Mouse (Mus musculus) MEL (cell line): ENCODE results near the gene Hspa12b. TPM values are rescaled to one million over a fixed set of nuclear protein-coding genes. Genes with fewer than 3 reads are reported as not detected.

ENCODE experiments used
- DNase-seq: peaks from one replicate; pipeline ENCODE4 v3.0.0; 2011; ENCODE audit warnings: low read depth, low spot score
- H3K27ac ChIP-seq: 2 replicates; pipeline ENCODE4 v1.5.1; 2012; ENCODE audit warnings: low read depth, mild to moderate bottlenecking, control low read depth, low read length, moderate library complexity; ENCODE audit not compliant: control insufficient read depth
- H3K27me3 ChIP-seq, 2 experiments: fragments of 150-350 bp in 1 of 2; sonication (generic) in 1 of 2; 2 replicates each; pipeline ENCODE4 v1.6.1; 2012; ENCODE audit warnings: low read length in 2 of 2, mild to moderate bottlenecking in 2 of 2, improper control_type of control experiment in 1 of 2, moderate library complexity in 1 of 2; ENCODE audit not compliant: insufficient read depth in 2 of 2, control insufficient read depth in 1 of 2
- H3K36me3 ChIP-seq, 2 experiments: 2 replicates each; pipeline ENCODE4 v1.6.1; 2012 to 2014; ENCODE audit warnings: low read length in 2 of 2, improper control_type of control experiment in 1 of 2, inconsistent platforms in 1 of 2, mild to moderate bottlenecking in 1 of 2; ENCODE audit not compliant: insufficient read depth in 2 of 2, control insufficient read depth in 1 of 2
- H3K4me1 ChIP-seq, 2 experiments: fragments of 150-350 bp in 1 of 2; sonication (generic) in 1 of 2; 2 replicates each; pipeline ENCODE4 v1.6.1; 2012; ENCODE audit warnings: low read length in 2 of 2, improper control_type of control experiment in 1 of 2, mild to moderate bottlenecking in 1 of 2; ENCODE audit not compliant: insufficient read depth in 2 of 2, control insufficient read depth in 1 of 2
- H3K4me3 ChIP-seq, 2 experiments: fragments of 150-350 bp in 1 of 2; sonication (generic) in 1 of 2; 2 replicates each; pipeline ENCODE4 v1.5.1; 2012; ENCODE audit warnings: low read depth in 2 of 2, low read length in 2 of 2, mild to moderate bottlenecking in 2 of 2, moderate library complexity in 2 of 2, control low read depth in 1 of 2, improper control_type of control experiment in 1 of 2; ENCODE audit not compliant: control insufficient read depth in 1 of 2, insufficient read depth in 1 of 2
- H3K79me2 ChIP-seq: 2 replicates; pipeline ENCODE4 v1.6.1; 2012; ENCODE audit warnings: mild to moderate bottlenecking, low read length, moderate library complexity; ENCODE audit not compliant: control insufficient read depth, poor library complexity, insufficient read depth
- H3K9ac ChIP-seq: 2 replicates; pipeline ENCODE4 v1.6.1; 2012; ENCODE audit warnings: low read depth, mild to moderate bottlenecking, control low read depth, low read length, moderate library complexity; ENCODE audit not compliant: control insufficient read depth, poor library complexity, severe bottlenecking
- H3K9me3 ChIP-seq: fragments of 150-350 bp; sonication (generic); replicated peaks from 2 replicates; pipeline ENCODE4 v1.6.1; 2012; ENCODE audit warnings: mild to moderate bottlenecking, low read length, improper control_type of control experiment, moderate library complexity; ENCODE audit not compliant: insufficient read depth
- BHLHE40 ChIP-seq: IDR thresholded peaks from 2 replicates; pipeline ENCODE4 v1.6.1; 2012; ENCODE audit warnings: low read depth, mild to moderate bottlenecking, inconsistent platforms, low read length, improper control_type of control experiment, borderline replicate concordance
- CHD1 ChIP-seq: IDR thresholded peaks from 2 replicates; pipeline ENCODE4 v1.6.1; 2012; ENCODE audit warnings: low read depth, mild to moderate bottlenecking, inconsistent platforms, low read length, improper control_type of control experiment
- E2F4 ChIP-seq: IDR thresholded peaks from 2 replicates; pipeline ENCODE4 v1.6.1; 2011; ENCODE audit warnings: low read depth, low read length, improper control_type of control experiment, borderline replicate concordance
- HCFC1 ChIP-seq: IDR thresholded peaks from 2 replicates; pipeline ENCODE4 v1.6.1; 2012; ENCODE audit warnings: low read depth, mild to moderate bottlenecking, inconsistent platforms, low read length, improper control_type of control experiment, moderate library complexity
- KAT2A ChIP-seq: conservative IDR thresholded peaks from 2 replicates; pipeline ENCODE4 v1.6.1; 2012; ENCODE audit warnings: low read depth, low read length, improper control_type of control experiment, inconsistent platforms
- MAFK ChIP-seq: IDR thresholded peaks from 2 replicates; pipeline ENCODE4 v1.6.1; 2011; ENCODE audit warnings: low read depth, mild to moderate bottlenecking, low read length, improper control_type of control experiment, borderline replicate concordance
- MAX ChIP-seq: IDR thresholded peaks from 2 replicates; pipeline ENCODE4 v1.6.1; 2011; ENCODE audit warnings: low read length, improper control_type of control experiment
- MAZ ChIP-seq: IDR thresholded peaks from 2 replicates; pipeline ENCODE4 v1.6.1; 2012; ENCODE audit warnings: low read depth, mild to moderate bottlenecking, inconsistent platforms, low read length, improper control_type of control experiment
- MEF2A ChIP-seq: IDR thresholded peaks from 2 replicates; pipeline ENCODE4 v1.6.1; 2014; ENCODE audit warnings: low read depth, mild to moderate bottlenecking, inconsistent platforms, low read length, improper control_type of control experiment; ENCODE audit not compliant: poor library complexity, insufficient replicate concordance, severe bottlenecking; ENCODE audit errors: extremely low read depth
- MYC ChIP-seq: IDR thresholded peaks from 2 replicates; pipeline ENCODE4 v1.6.1; 2011; ENCODE audit warnings: low read depth, mild to moderate bottlenecking, low read length, improper control_type of control experiment, moderate library complexity
- NRF1 ChIP-seq: IDR thresholded peaks from 2 replicates; pipeline ENCODE4 v1.6.1; 2014; ENCODE audit warnings: low read depth, mild to moderate bottlenecking, inconsistent platforms, low read length, improper control_type of control experiment, moderate library complexity; ENCODE audit not compliant: poor library complexity, insufficient read depth, severe bottlenecking
- POLR2A ChIP-seq, 2 experiments: IDR thresholded peaks; 2 replicates each; pipeline ENCODE4 v1.6.1; 2011 to 2012; ENCODE audit warnings: low read length in 2 of 2, mild to moderate bottlenecking in 2 of 2, control low read depth in 1 of 2, improper control_type of control experiment in 1 of 2, low read depth in 1 of 2, moderate library complexity in 1 of 2; ENCODE audit not compliant: control insufficient read depth in 1 of 2, insufficient read depth in 1 of 2, poor library complexity in 1 of 2
- TBP ChIP-seq: IDR thresholded peaks from 2 replicates; pipeline ENCODE4 v1.8.0; 2011; ENCODE audit warnings: low read depth, low read length, improper control_type of control experiment
- UBTF ChIP-seq: IDR thresholded peaks from 2 replicates; pipeline ENCODE4 v1.6.1; 2012; ENCODE audit warnings: low read depth, mild to moderate bottlenecking, inconsistent platforms, low read length, improper control_type of control experiment, moderate library complexity, borderline replicate concordance; ENCODE audit not compliant: insufficient read depth
- USF2 ChIP-seq, 2 experiments: IDR thresholded peaks; 2 replicates each; pipeline ENCODE4 v1.6.1; 2011 to 2012; ENCODE audit warnings: improper control_type of control experiment in 2 of 2, low read length in 2 of 2, borderline replicate concordance in 1 of 2, inconsistent platforms in 1 of 2, low read depth in 1 of 2, mild to moderate bottlenecking in 1 of 2; ENCODE audit not compliant: insufficient read depth in 1 of 2
- ZC3H11A ChIP-seq: IDR thresholded peaks from 2 replicates; pipeline ENCODE4 v1.6.1; 2012; ENCODE audit warnings: low read depth, mild to moderate bottlenecking, inconsistent platforms, low read length, improper control_type of control experiment
- polyA plus RNA-seq, 2 experiments: library from polyadenylated mRNA; stranded (reverse) in 1 of 2; unstranded in 1 of 2; fragments of >175 nt in 1 of 2; fragments of >200 nt in 1 of 2; gene quantifications; 2 replicates each; pipeline versions ENCODE4 v1.2.1 to v1.2.4; 2012; ENCODE audit warnings: low replicate concordance in 2 of 2, low read depth in 1 of 2; ENCODE audit not compliant: insufficient read length in 2 of 2, insufficient read depth in 1 of 2, missing spikeins in 1 of 2
- total RNA-seq: library from RNA; depleted of rRNA; stranded (reverse); fragments of 300-350 nt; gene quantifications from 2 replicates; pipeline ENCODE4 v1.2.3, GENCODE M21; 2012

Hspa12b gene
- total and polyA plus RNA-seq, 3 experiments: 0.04 to 1.2 TPM; not detected in 1

DNA sequence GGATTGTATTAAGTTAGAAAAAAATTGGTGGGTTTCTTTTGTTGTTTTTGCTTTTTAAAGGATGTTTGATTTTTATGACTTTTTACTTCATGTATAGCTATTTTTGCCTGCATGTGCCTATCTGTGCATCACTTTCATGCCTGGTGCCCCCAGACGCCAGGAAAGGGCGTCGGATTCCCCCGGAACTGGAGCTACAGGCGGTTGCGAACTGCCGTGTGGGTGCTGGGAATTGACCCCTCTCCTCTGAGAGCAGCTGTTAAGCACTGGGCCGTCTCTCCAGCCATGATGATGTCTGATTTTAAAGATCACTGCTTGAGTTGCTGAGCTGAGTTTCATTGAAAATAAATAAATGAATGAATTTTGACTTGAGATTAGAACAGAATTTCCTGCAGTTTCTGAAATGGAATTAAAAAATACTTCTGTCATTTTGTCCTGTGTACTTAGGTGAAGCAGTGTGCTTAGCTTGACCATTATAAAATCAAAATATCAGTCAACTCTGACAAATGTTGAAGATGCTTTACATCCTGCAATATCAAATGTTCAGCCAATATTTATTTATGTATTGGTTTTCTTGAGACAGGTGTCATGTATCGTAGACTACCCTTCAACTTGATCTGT is 6.0 kb downstream of the Hspa12b start, which contains the start of gene Gm11037:
Gm11037 (plus strand) TSS at position 568 of the 618 bp plus-strand sequence.
- H3K4me1 ChIP-seq: peaks cover 15 to 26% of the 10 kb centered on the region in 2 experiments
- no peak for TF ChIP-seq MAFK
- TF ChIP-seq E2F4: no peak
- TF ChIP-seq NRF1: no peak
- TF ChIP-seq MAZ: no peak
- no peak for TF ChIP-seq MAX
- TF ChIP-seq MYC: no peak
- no peak for TF ChIP-seq POLR2A (IDR thresholded peaks at IDR 0.05; ENCODE audit: control insufficient read depth in 1 of 2, insufficient read depth in 1 of 2, low read depth in 1 of 2, low read length in 2 of 2, poor library complexity in 1 of 2)
- TF ChIP-seq UBTF: no peak
- no peaks in the 10 kb centered on the region for H3K27me3 ChIP-seq
- peaks cover 0 to 9% of the 10 kb centered on the region in 2 experiments; a peak in 2 of 4 replicates for H3K36me3 ChIP-seq
- no peak within 1 kb of the TSS for H3K27ac ChIP-seq
- no peak within 1 kb of the TSS for H3K4me3 ChIP-seq
- H3K9ac ChIP-seq: no peak within 1 kb of the TSS
- H3K79me2 ChIP-seq: no peaks in the 10 kb centered on the region
- DNase-seq: no peak
- H3K9me3 ChIP-seq: no peaks in the 10 kb centered on the region

DNA sequence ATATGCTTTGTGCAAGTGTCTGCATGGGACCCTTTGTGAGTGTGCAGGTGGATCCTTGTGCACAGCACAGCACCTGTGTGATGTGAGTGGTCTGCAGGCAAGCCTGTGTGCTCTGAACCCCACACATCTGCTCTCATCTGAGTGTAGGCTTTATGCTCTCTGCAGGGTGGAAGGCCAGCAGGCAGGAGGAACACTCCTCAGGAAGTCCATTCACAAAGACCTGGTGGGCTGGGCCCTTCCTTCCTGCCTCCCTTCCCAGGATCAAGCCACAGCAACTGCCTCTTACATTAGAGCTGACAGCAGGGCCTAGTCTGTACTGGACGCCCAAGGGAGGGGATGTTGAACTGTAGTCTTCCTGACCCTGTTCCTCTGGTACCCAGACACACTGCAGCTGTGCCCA is 7.3 kb downstream of the Hspa12b start:
- H3K36me3 ChIP-seq: peaks cover 0 to 9% of the 10 kb centered on the region in 2 experiments; a peak in 2 of 4 replicates
- no peak overlapping the region for H3K9ac ChIP-seq
- no peak overlapping the region for H3K4me3 ChIP-seq
- no peak overlapping the region for H3K27ac ChIP-seq
- TF ChIP-seq USF2 (IDR thresholded peaks at IDR 0.05; ENCODE audit: borderline replicate concordance in 1 of 2, insufficient read depth in 1 of 2, low read depth in 1 of 2, low read length in 2 of 2) (no peak), MEF2A (no peak), KAT2A (no peak), CHD1 (no peak), BHLHE40 (no peak), ZC3H11A (no peak), TBP (no peak), HCFC1 (no peak), POLR2A (IDR thresholded peaks at IDR 0.05; ENCODE audit: control insufficient read depth in 1 of 2, insufficient read depth in 1 of 2, low read depth in 1 of 2, low read length in 2 of 2, poor library complexity in 1 of 2) (no peak), MAZ (no peak)
- peaks cover 15 to 22% of the 10 kb centered on the region in 2 experiments for H3K4me1 ChIP-seq
- H3K9me3 ChIP-seq: no peaks in the 10 kb centered on the region
- no peaks in the 10 kb centered on the region for H3K79me2 ChIP-seq
- H3K27me3 ChIP-seq: no peaks in the 10 kb centered on the region
- no peak for DNase-seq
